Mouse (Mus musculus): Measurements from ENCODE around the gene Dlgap4. TPM values are rescaled to one million over a fixed set of nuclear protein-coding genes. Genes with fewer than 3 reads are reported as not detected.
A peak's percentile ranks its signal among the peaks of the same experiment; 100 is the strongest.

The Dlgap4 gene
- polyA plus RNA-seq, 1 experiment: 40.7 TPM

- H3K79me3 ChIP-seq (ENCODE audit: low read depth): peaks cover 61% of the 10 kb centered on the region
- no peak overlapping the region for H3K4me3 ChIP-seq (ENCODE audit: insufficient read depth, poor library complexity, severe bottlenecking)
- H3ac ChIP-seq (ENCODE audit: control insufficient read depth, insufficient read length, low read depth): no peak overlapping the region
- H3K36me3 ChIP-seq (ENCODE audit: control insufficient read depth, insufficient read depth): peaks cover 4% of the 10 kb centered on the region
- no peaks in the 10 kb centered on the region for H3K27me3 ChIP-seq (ENCODE audit: control insufficient read depth, insufficient read depth, insufficient read length)
- TF ChIP-seq MAX (IDR thresholded peaks at IDR 0.05) (no peak), MYOG (IDR thresholded peaks at IDR 0.05; ENCODE audit: control insufficient read depth, extremely low read depth, insufficient read length) (no peak), CTCF (IDR thresholded peaks at IDR 0.05; ENCODE audit: control insufficient read depth, insufficient read depth, insufficient read length) (no peak), USF1 (IDR thresholded peaks at IDR 0.05; ENCODE audit: low read depth) (no peak), MYOD1 (IDR thresholded peaks at IDR 0.05; ENCODE audit: control insufficient read depth, insufficient read length, low read depth) (no peak), CEBPB (IDR thresholded peaks at IDR 0.05; ENCODE audit: low read depth) (no peak)
- H3K79me2 ChIP-seq (ENCODE audit: control insufficient read depth, insufficient read depth): peaks cover 100% of the 10 kb centered on the region
These were observed 116.3 kb downstream of the Dlgap4 start for GRCm38 (mm10) chr2:156729537-156730469.

DNA sequence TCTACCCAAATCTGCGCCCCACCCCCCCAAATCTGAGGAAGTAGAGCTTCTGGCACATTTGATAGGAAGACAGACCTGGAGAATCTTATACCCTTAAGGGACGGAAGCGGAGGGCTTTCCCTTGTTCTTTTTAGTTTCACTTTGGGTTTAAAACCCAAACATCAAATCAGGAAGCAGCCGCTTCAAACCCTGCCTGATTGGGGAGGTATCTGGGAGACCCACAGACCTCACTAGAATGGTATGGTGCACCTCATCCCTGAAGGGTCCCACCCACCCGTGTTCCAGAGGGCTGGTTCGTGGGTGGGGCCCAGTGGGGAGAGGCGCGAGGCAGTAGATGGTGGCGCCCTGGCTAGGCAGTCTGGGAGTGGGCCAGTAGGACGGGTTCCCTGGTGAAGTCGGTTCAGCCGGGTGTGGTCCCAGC lies 117.0 kb downstream of the Dlgap4 start:
- no peak overlapping the region for H3K4me3 ChIP-seq (ENCODE audit: insufficient read depth, poor library complexity, severe bottlenecking)

GRCm38 (mm10) chr2:156731592-156731991 lies 118.1 kb downstream of the Dlgap4 start:
- peaks cover 4% of the 10 kb centered on the region for H3K36me3 ChIP-seq (ENCODE audit: control insufficient read depth, insufficient read depth)
- H3K79me2 ChIP-seq (ENCODE audit: control insufficient read depth, insufficient read depth): peaks cover 100% of the 10 kb centered on the region
- H3K79me3 ChIP-seq (ENCODE audit: low read depth): peaks cover 58% of the 10 kb centered on the region
- no peak overlapping the region for H3ac ChIP-seq (ENCODE audit: control insufficient read depth, insufficient read length, low read depth)
- TF ChIP-seq USF1 (IDR thresholded peaks at IDR 0.05; ENCODE audit: low read depth): no peak
- H3K4me3 ChIP-seq (ENCODE audit: insufficient read depth, poor library complexity, severe bottlenecking): no peak overlapping the region
- H3K27me3 ChIP-seq (ENCODE audit: control insufficient read depth, insufficient read depth, insufficient read length): no peaks in the 10 kb centered on the region

More for the DNA sequence above, 117.0 kb downstream of the Dlgap4 start:
- no peak overlapping the region for H3ac ChIP-seq (ENCODE audit: control insufficient read depth, insufficient read length, low read depth)
- TF ChIP-seq MAX (IDR thresholded peaks at IDR 0.05) (no peak), CTCF (IDR thresholded peaks at IDR 0.05; ENCODE audit: control insufficient read depth, insufficient read depth, insufficient read length) (no peak), CEBPB (IDR thresholded peaks at IDR 0.05; ENCODE audit: low read depth) (no peak), MYOD1 (IDR thresholded peaks at IDR 0.05; ENCODE audit: control insufficient read depth, insufficient read length, low read depth) (no peak), MYOG (IDR thresholded peaks at IDR 0.05; ENCODE audit: control insufficient read depth, extremely low read depth, insufficient read length) (no peak)
- H3K36me3 ChIP-seq (ENCODE audit: control insufficient read depth, insufficient read depth): peaks cover 4% of the 10 kb centered on the region
- H3K79me3 ChIP-seq (ENCODE audit: low read depth): peaks cover 60% of the 10 kb centered on the region
- peaks cover 100% of the 10 kb centered on the region for H3K79me2 ChIP-seq (ENCODE audit: control insufficient read depth, insufficient read depth)
- H3K27me3 ChIP-seq (ENCODE audit: control insufficient read depth, insufficient read depth, insufficient read length): no peaks in the 10 kb centered on the region

DNA sequence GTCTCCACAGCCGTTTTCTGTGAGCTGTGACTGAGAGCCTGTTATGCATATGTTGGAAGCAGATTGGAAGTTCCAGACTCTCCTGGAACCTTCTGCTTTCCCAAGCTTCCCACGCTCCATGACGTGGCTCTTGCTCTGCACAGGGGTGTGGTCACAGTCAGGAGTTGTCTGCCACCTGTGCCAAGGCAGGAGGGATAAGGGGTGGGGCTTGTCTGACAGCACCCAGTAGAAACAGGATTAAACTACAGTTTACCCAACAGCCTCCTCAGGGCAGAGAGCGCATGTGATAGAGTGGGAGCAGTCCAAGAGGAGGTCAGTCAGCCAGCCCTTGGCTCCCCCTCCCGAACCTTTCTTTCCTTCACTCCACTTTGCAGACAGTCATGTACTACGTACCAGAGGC lies 118.6 kb downstream of the Dlgap4 start:
- Histone ChIP-seq H3K4me3 (ENCODE audit: insufficient read depth, poor library complexity, severe bottlenecking) (no peak overlapping the region), H3K79me2 (ENCODE audit: control insufficient read depth, insufficient read depth) (peaks cover 100% of the 10 kb centered on the region), H3K79me3 (ENCODE audit: low read depth) (peaks cover 58% of the 10 kb centered on the region), H3ac (ENCODE audit: control insufficient read depth, insufficient read length, low read depth) (no peak overlapping the region), H3K36me3 (ENCODE audit: control insufficient read depth, insufficient read depth) (peaks cover 4% of the 10 kb centered on the region), H3K27me3 (ENCODE audit: control insufficient read depth, insufficient read depth, insufficient read length) (no peaks in the 10 kb centered on the region)
- TF ChIP-seq CTCF (IDR thresholded peaks at IDR 0.05; ENCODE audit: control insufficient read depth, insufficient read depth, insufficient read length) (no peak), MAX (IDR thresholded peaks at IDR 0.05) (no peak)

DNA sequence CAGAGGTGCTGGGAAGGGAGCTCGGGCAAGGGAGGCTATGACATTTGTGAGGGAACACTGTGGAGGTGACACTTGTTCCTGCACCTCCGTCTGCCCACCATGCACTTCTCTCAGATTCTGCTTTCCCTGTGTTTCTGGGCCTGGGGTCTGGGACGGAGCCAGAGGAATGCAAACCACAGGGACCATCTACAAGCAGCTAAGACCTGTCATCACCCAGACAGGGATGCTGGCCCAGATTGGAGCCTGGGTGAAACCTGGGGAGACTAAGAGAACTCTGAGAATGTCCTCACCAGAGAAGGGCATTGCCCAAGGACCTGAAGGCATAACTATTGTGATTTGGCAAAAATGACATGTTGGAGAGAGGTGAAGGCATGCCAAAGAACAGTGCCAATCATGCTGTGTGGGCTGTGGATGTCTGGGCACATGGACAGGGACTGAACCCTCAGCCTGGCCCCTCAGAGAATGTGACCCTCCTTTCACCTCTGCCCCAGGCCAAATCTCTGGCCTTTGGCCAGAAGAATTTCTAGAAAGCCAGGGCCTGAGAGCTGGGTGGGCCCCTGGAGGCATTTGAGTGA lies 122.3 kb downstream of the Dlgap4 start:
- Histone ChIP-seq H3K36me3 (ENCODE audit: control insufficient read depth, insufficient read depth) (no peaks in the 10 kb centered on the region), H3K79me2 (ENCODE audit: control insufficient read depth, insufficient read depth) (peaks cover 100% of the 10 kb centered on the region), H3K79me3 (ENCODE audit: low read depth) (peaks cover 64% of the 10 kb centered on the region), H3K27me3 (ENCODE audit: control insufficient read depth, insufficient read depth, insufficient read length) (no peaks in the 10 kb centered on the region), H3K4me3 (ENCODE audit: insufficient read depth, poor library complexity, severe bottlenecking) (no peak overlapping the region), H3ac (ENCODE audit: control insufficient read depth, insufficient read length, low read depth) (no peak overlapping the region)
- no peak for TF ChIP-seq MYOG (IDR thresholded peaks at IDR 0.05; ENCODE audit: control insufficient read depth, extremely low read depth, insufficient read length)
- no peak for TF ChIP-seq MAX (IDR thresholded peaks at IDR 0.05)
- TF ChIP-seq USF1 (IDR thresholded peaks at IDR 0.05; ENCODE audit: low read depth): no peak
- no peak for TF ChIP-seq CEBPB (IDR thresholded peaks at IDR 0.05; ENCODE audit: low read depth)
- TF ChIP-seq MYOD1 (IDR thresholded peaks at IDR 0.05; ENCODE audit: control insufficient read depth, insufficient read length, low read depth): no peak
- TF ChIP-seq CTCF (IDR thresholded peaks at IDR 0.05; ENCODE audit: control insufficient read depth, insufficient read depth, insufficient read length): no peak
- TF ChIP-seq FOSL1 (IDR thresholded peaks at IDR 0.05; ENCODE audit: insufficient read depth, low read length, poor library complexity, severe bottlenecking): no peak

DNA sequence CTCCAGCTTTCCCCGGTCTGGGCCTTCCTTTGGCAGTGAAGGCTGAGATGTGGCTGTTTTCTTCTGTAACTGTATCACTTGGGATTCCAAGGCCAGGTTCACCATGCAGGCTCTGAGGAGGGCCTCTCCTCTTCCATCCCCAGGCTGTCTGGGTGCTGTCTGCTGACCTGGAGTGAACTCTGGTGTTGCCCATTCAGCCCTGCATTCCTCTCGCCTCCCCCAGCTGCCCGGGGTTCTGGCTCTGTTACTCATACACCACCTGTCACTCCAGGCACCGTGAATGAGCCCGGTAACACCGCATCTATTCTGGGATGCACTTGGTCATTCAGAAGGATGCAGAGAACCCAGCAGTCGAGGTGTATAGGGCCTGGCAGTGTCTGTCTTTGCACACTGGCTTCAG lies 123.3 kb downstream of the Dlgap4 start:
- Histone ChIP-seq H3ac (ENCODE audit: control insufficient read depth, insufficient read length, low read depth) (no peak overlapping the region), H3K79me2 (ENCODE audit: control insufficient read depth, insufficient read depth) (peaks cover 100% of the 10 kb centered on the region), H3K79me3 (ENCODE audit: low read depth) (peaks cover 69% of the 10 kb centered on the region), H3K4me3 (ENCODE audit: insufficient read depth, poor library complexity, severe bottlenecking) (no peak overlapping the region), H3K36me3 (ENCODE audit: control insufficient read depth, insufficient read depth) (no peaks in the 10 kb centered on the region), H3K27me3 (ENCODE audit: control insufficient read depth, insufficient read depth, insufficient read length) (no peaks in the 10 kb centered on the region)
- no peak for TF ChIP-seq MYOG (IDR thresholded peaks at IDR 0.05; ENCODE audit: control insufficient read depth, extremely low read depth, insufficient read length)
- TF ChIP-seq MYOD1 (IDR thresholded peaks at IDR 0.05; ENCODE audit: control insufficient read depth, insufficient read length, low read depth): peak; percentile 83
